Comparison of ENCODE assay signal across 18 mouse cellular contexts in genomic region chr1:84868311-84868710, GRCm38 (mm10). TPM values are rescaled to one million over a fixed set of nuclear protein-coding genes. Genes with fewer than 3 reads are reported as not detected.
"Had no signal": no experiment of that assay in that cellular context is flagged by ENCODE, and none has a peak within 500 bp of the region (broad histone marks: within the 10 kb centered on the region; RNA-seq: fewer than 3 reads in every experiment).

No protein-coding gene starts in this region.

- H3K9me3 ChIP-seq: lung, embryonic 15.5 days; midbrain, embryonic 13.5 days; midbrain, embryonic 15.5 days; neural tube, embryonic 12.5 days; stomach, embryonic 15.5 days had no signal

- H3K4me1 ChIP-seq: lung, embryonic 15.5 days; megakaryocyte, embryonic 14.5 days; midbrain, embryonic 15.5 days; neural tube, embryonic 12.5 days; stomach, embryonic 15.5 days had no signal

- H3K27me3 ChIP-seq: lung, embryonic 15.5 days; megakaryocyte, embryonic 14.5 days; midbrain, embryonic 13.5 days; midbrain, embryonic 15.5 days; neural tube, embryonic 12.5 days; stomach, embryonic 15.5 days had no signal

- H3K4me3 ChIP-seq: lung, embryonic 15.5 days; megakaryocyte, embryonic 14.5 days; midbrain, embryonic 13.5 days; midbrain, embryonic 15.5 days; neural tube, embryonic 12.5 days; stomach, embryonic 15.5 days had no signal

- H3K27ac ChIP-seq: lung, embryonic 15.5 days; macrophage; midbrain, embryonic 13.5 days; midbrain, embryonic 15.5 days; neural tube, embryonic 12.5 days; stomach, embryonic 15.5 days; stomach, postnatal 0 days had no signal

- H3K36me3 ChIP-seq: lung, embryonic 15.5 days; midbrain, embryonic 13.5 days; midbrain, embryonic 15.5 days; neural tube, embryonic 12.5 days; stomach, embryonic 15.5 days had no signal

- H3K9ac ChIP-seq: liver, postnatal 0 days; lung, embryonic 15.5 days; midbrain, embryonic 13.5 days; midbrain, embryonic 15.5 days; neural tube, embryonic 12.5 days; stomach, embryonic 15.5 days had no signal

- DNase-seq: liver, postnatal 0 days; lung, adult 2 months; lung, postnatal 14 days; lung, postnatal 36 days; right cerebral cortex, postnatal 14 days; thymus, adult 2 months; thymus, postnatal 25 days; thymus, postnatal 4 days had no signal

RNA-seq across cellular contexts. Expression of gene Fbxo36, which starts 28.7 kb away (rescaled TPM):
- total RNA-seq: monocyte, adult 5-6 weeks; neutrophil, adult 5-6 weeks had no signal
